Mouse (Mus musculus) kidney, adult 11 months (tissue): Measurements from ENCODE around the gene Dis3l2.
A peak's percentile ranks its signal among the peaks of the same experiment; 100 is the strongest.

Experiments used
- DNase-seq: peaks from one replicate; pipeline ENCODE4 v3.0.0; 2022

The Dis3l2 gene

GRCm38 (mm10) chr1:87086964-87087363 lies 383.4 kb downstream of the Dis3l2 start:
- no peak for DNase-seq

- no peak for DNase-seq
These were observed 385.6 kb downstream of the Dis3l2 start for GRCm38 (mm10) chr1:87089251-87089650.

GRCm38 (mm10) chr1:87089828-87090227 lies 386.2 kb downstream of the Dis3l2 start, which contains the start of gene Alppl2:
Gene Alppl2 (minus strand): TSS chr1:87089928.
- no peak for DNase-seq

- DNase-seq, result no peak
These were observed 392.0 kb downstream of the Dis3l2 start for GRCm38 (mm10) chr1:87095642-87096041.

- peak; percentile 21 for DNase-seq
These were observed 394.9 kb downstream of the Dis3l2 start for GRCm38 (mm10) chr1:87098358-87098975.
